Mouse (Mus musculus) forebrain, postnatal 0 days (tissue): ENCODE results near the gene Psg27. TPM values are rescaled to one million over a fixed set of nuclear protein-coding genes. Genes with fewer than 3 reads are reported as not detected.

Experiments
- ATAC-seq: fragments of 200-750 bp; cut with Nextera tagmentation; 2 replicates; pipeline ENCODE4 v1.8.0; 2017; ENCODE audit warnings: mild to moderate bottlenecking, moderate library complexity
- DNase-seq: peaks from one replicate; pipeline ENCODE4 v3.0.0-alpha.2; 2015
- H3K27ac ChIP-seq: fragments of 300-500 bp; sonication (generic); 2 replicates; pipeline ENCODE4 v1.5.1; 2014; ENCODE audit warnings: low read depth, mild to moderate bottlenecking, antibody characterized with exemption, low read length, moderate library complexity, mixed read lengths
- H3K27me3 ChIP-seq: fragments of 300-500 bp; sonication (generic); 2 replicates; pipeline ENCODE4 v1.6.1; 2014; ENCODE audit warnings: mild to moderate bottlenecking, low read length, mixed read lengths; ENCODE audit not compliant: insufficient read depth
- H3K36me3 ChIP-seq: fragments of 300-500 bp; sonication (generic); 2 replicates; pipeline ENCODE4 v1.6.1; 2014; ENCODE audit warnings: mild to moderate bottlenecking, moderate library complexity; ENCODE audit not compliant: insufficient read depth
- H3K4me1 ChIP-seq: fragments of 300-500 bp; sonication (generic); 2 replicates; pipeline ENCODE4 v1.6.1; 2014; ENCODE audit warnings: antibody characterized with exemption; ENCODE audit not compliant: insufficient read depth
- H3K4me2 ChIP-seq: fragments of 300-500 bp; sonication (generic); 2 replicates; pipeline ENCODE4 v1.6.1; 2014; ENCODE audit warnings: low read depth, mild to moderate bottlenecking, moderate library complexity
- H3K4me3 ChIP-seq: fragments of 300-500 bp; sonication (generic); 2 replicates; pipeline ENCODE4 v1.5.1; 2014; ENCODE audit warnings: low read depth, low read length, mixed read lengths
- H3K9ac ChIP-seq: fragments of 300-500 bp; sonication (generic); 2 replicates; pipeline ENCODE4 v1.6.1; 2014; ENCODE audit warnings: mild to moderate bottlenecking
- H3K9me3 ChIP-seq: fragments of 300-500 bp; sonication (generic); 2 replicates; pipeline ENCODE4 v1.6.1; 2016; ENCODE audit warnings: low read length
- CTCF ChIP-seq: sonication (generic); IDR thresholded peaks from 2 replicates; pipeline ENCODE4 v1.5.1; 2016; ENCODE audit warnings: antibody characterized with exemption, control low read depth, low read depth
- WGBS: fragments of 180-500 bp; shearing (Covaris S2); extraction: QIAGEN DNeasy Blood & Tissue Kit; methylation state at CpG from one replicate; pipeline ENCODE4 v1.1.7; 2014; 5-methylcytosine and 5-hydroxymethylcytosine counted together
- polyA plus RNA-seq: library from polyadenylated mRNA; unstranded; fragments of >200 nt; fragmentation: Nextera tagmentation; extraction: Ambion mirVana; gene quantifications from 2 replicates; pipeline ENCODE4 v1.2.1, GENCODE M21; 2015
- total RNA-seq: library from RNA; depleted of rRNA; stranded (reverse); fragments of >200 nt; gene quantifications from 2 replicates; pipeline ENCODE4 v1.2.3, GENCODE M21; 2014; rRNA removed

Gene Psg27
- total and polyA plus RNA-seq, 2 experiments from 2014 or later = not detected

GRCm38 (mm10) chr7:18511479-18511878 is 55.6 kb downstream of the Psg27 start:
- H3K36me3 ChIP-seq = no peaks in the 10 kb centered on the region
- ATAC-seq (no peak), DNase-seq (no peak)
- 12% methylated on average over 9 of the region's 9 CpGs for WGBS
- TF ChIP-seq CTCF = peak; percentile 39
- no peaks in the 10 kb centered on the region for H3K4me1 ChIP-seq
- no peaks in the 10 kb centered on the region for H3K9me3 ChIP-seq
- H3K4me2 ChIP-seq = no peak overlapping the region
- H3K27me3 ChIP-seq = no peaks in the 10 kb centered on the region
- no peak overlapping the region for H3K9ac ChIP-seq
- no peak overlapping the region for H3K4me3 ChIP-seq
- H3K27ac ChIP-seq = no peak overlapping the region

Other genes starting within 250 kb of the Psg27 start
- gene Psg18, start 212.3 kb downstream of the Psg27 start, total RNA-seq = 0.08 TPM in 1 of 2 replicates, not detected in the other
- gene Psg18, start 212.3 kb downstream of the Psg27 start, polyA plus RNA-seq = not detected in 2 replicates
- not detected in 2 replicates for gene Psg28, start 135.3 kb downstream of the Psg27 start, total RNA-seq
- not detected in 2 replicates for gene Psg28, start 135.3 kb downstream of the Psg27 start, polyA plus RNA-seq
- gene Psg26, start 83.1 kb downstream of the Psg27 start, total RNA-seq = not detected in 2 replicates
- gene Psg26, start 83.1 kb downstream of the Psg27 start, polyA plus RNA-seq = not detected in 2 replicates
- gene Psg25, start 35.0 kb downstream of the Psg27 start, total RNA-seq = not detected in 2 replicates
- gene Psg25, start 35.0 kb downstream of the Psg27 start, polyA plus RNA-seq = not detected in 2 replicates
- not detected in 2 replicates for gene Psg23, start 49.2 kb upstream of the Psg27 start, total RNA-seq
- gene Psg23, start 49.2 kb upstream of the Psg27 start, polyA plus RNA-seq = not detected in 2 replicates
- gene Psg21, start 89.4 kb upstream of the Psg27 start, total RNA-seq = not detected in 2 replicates
- gene Psg21, start 89.4 kb upstream of the Psg27 start, polyA plus RNA-seq = not detected in 2 replicates
- gene Psg20, start 118.9 kb upstream of the Psg27 start, total RNA-seq = not detected in 2 replicates
- gene Psg20, start 118.9 kb upstream of the Psg27 start, polyA plus RNA-seq = not detected in 2 replicates
- gene Psg22, start 150.8 kb upstream of the Psg27 start, total RNA-seq = not detected in 2 replicates
- gene Psg22, start 150.8 kb upstream of the Psg27 start, polyA plus RNA-seq = not detected in 2 replicates
- gene Psg19, start 231.2 kb upstream of the Psg27 start, total RNA-seq = not detected in 2 replicates
- gene Psg19, start 231.2 kb upstream of the Psg27 start, polyA plus RNA-seq = not detected in 2 replicates